In the genomic region with DNA sequence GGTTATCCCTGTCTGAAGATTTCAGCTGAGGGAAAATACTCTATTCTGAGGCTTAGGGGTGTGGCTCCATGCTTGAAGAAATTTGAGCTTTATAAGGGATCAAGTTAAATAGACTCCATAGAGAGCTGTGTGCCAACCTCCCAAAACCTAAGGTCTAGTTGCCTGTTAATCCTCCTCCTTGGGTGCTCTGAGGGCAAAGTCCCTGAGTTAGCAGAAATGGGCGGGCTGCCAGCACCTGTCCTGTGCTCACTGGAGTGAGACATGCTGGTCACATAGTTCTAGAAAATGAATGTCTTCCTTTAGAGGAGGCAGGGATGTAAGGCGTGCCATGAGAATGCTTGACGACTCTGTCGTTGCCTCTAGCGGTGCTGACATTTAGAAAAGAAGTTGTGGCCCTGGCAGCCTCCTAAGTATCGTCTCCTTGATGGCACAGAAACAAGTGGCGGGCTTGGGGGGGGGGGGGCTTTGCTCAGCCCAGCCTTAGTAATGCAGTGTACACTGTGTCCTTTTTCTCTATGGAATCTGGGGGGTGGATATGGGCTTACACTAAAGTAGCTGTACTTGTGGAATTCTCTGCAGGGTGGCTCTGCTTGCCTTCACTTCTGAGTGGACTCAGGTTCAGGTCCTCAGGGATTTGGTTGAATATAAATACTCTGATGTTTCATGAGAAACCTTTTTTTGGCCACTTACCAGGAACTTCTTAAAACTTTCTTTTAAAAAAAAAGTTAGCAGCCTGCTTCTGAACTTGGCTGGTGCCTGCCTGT, we compare ENCODE assay signal across 11 mouse cellular contexts. TPM values are rescaled to one million over a fixed set of nuclear protein-coding genes. Genes with fewer than 3 reads are reported as not detected.
DNase-seq lines count a peak whose midpoint lies in the region; ATAC-seq and TF ChIP-seq lines count a peak whose summit lies in the region.
"Had no signal": no experiment of that assay in that cellular context is flagged by ENCODE, and none has a peak within 500 bp of the region (broad histone marks: within the 10 kb centered on the region; RNA-seq: fewer than 3 reads in every experiment).

No protein-coding gene starts in this region.

- no peak overlapping the region for H3K4me2 ChIP-seq in kidney, postnatal 0 days (ENCODE audit: low read length)
- H3K4me2 ChIP-seq: midbrain, embryonic 11.5 days had no signal

- no peak for TF ChIP-seq CTCF in kidney, postnatal 0 days (IDR thresholded peaks at IDR 0.05; ENCODE audit: low read depth)

- 45% methylated on average over 7 of the region's 7 CpGs for WGBS in kidney, postnatal 0 days
- WGBS in forebrain, embryonic 10.5 days, result 90% methylated on average over 7 of the region's 7 CpGs

- peaks cover 35% of the 10 kb centered on the region for H3K36me3 ChIP-seq in kidney, postnatal 0 days (ENCODE audit: insufficient read depth, low read length)
- peaks cover 74% of the 10 kb centered on the region for H3K36me3 ChIP-seq in forebrain, embryonic 10.5 days (replicated peaks)

- no peaks in the 10 kb centered on the region for H3K9me3 ChIP-seq in kidney, postnatal 0 days (replicated peaks; ENCODE audit: low read length)
- no peaks in the 10 kb centered on the region for H3K9me3 ChIP-seq in forebrain, embryonic 10.5 days

- H3K27me3 ChIP-seq in kidney, postnatal 0 days (ENCODE audit: insufficient read depth, low read length), result no peaks in the 10 kb centered on the region
- H3K27me3 ChIP-seq in forebrain, embryonic 10.5 days (ENCODE audit: poor library complexity, severe bottlenecking), result peaks cover 3% of the 10 kb centered on the region; the same call in 1 of the 2 replicates

- no peak overlapping the region for H3K4me3 ChIP-seq in kidney, postnatal 0 days (replicated peaks; ENCODE audit: low read depth, low read length)
- H3K4me3 ChIP-seq in forebrain, embryonic 10.5 days, result no peak overlapping the region

- no peak overlapping the region for H3K9ac ChIP-seq in kidney, postnatal 0 days (ENCODE audit: low read depth, low read length)

- DNase-seq in gastrocnemius, postnatal 10 days, result peak; percentile 45
- no peak for DNase-seq in gastrocnemius, postnatal 25 days
- peak; percentile 56 for DNase-seq in urinary bladder, postnatal 14 days (ENCODE audit: low spot score)
- no peak for DNase-seq in urinary bladder, postnatal 36 days (ENCODE audit: low spot score in 2 of 2)
- peak; percentile 49 for DNase-seq in kidney, postnatal 0 days (ENCODE audit: low spot score)
- no peak for DNase-seq in right cerebral cortex, postnatal 4 days
- DNase-seq in forebrain, embryonic 10.5 days (ENCODE audit: extremely low spot score, low spot score), result no peak
- DNase-seq: cerebellum, adult 9-10 months had no signal

- peaks cover 19% of the 10 kb centered on the region for H3K4me1 ChIP-seq in kidney, postnatal 0 days (replicated peaks; ENCODE audit: insufficient read depth, low read length)
- H3K4me1 ChIP-seq in forebrain, embryonic 10.5 days, result peaks cover 36% of the 10 kb centered on the region

- peak overlapping the region; percentile 85 for H3K27ac ChIP-seq in kidney, postnatal 0 days
- no peak overlapping the region for H3K27ac ChIP-seq in forebrain, embryonic 10.5 days
- H3K27ac ChIP-seq: hindbrain, postnatal 0 days had no signal

- peak; percentile 63 for ATAC-seq in kidney, postnatal 0 days (replicated peaks; ENCODE audit: low FRiP score, low read depth)
- ATAC-seq in CD4-positive, CD25-positive, alpha-beta regulatory T cell, adult 4 months, result no peak
- ATAC-seq: hindbrain, postnatal 0 days had no signal

RNA-seq across cellular contexts. Expression of a gene that starts 20.7 kb away (rescaled TPM):
- total RNA-seq in gastrocnemius, postnatal 10 days (2021), result 10 to 100 TPM; 26.6 to 30.3 TPM
- 10 to 100 TPM in 1 of 2 experiments, 1 to 10 TPM in 1; 7.5 to 14.7 TPM for total RNA-seq in gastrocnemius, postnatal 25 days (2021)
- 35.2 and 37.5 TPM in 2 replicates for polyA plus RNA-seq in kidney, postnatal 0 days (2015; fragmentation: Nextera tagmentation; extraction: Ambion mirVana)
- not detected for polyA plus RNA-seq in CD4-positive, CD25-positive, alpha-beta regulatory T cell, adult 4 months (2017; shearing (Covaris generic))
- polyA plus RNA-seq in forebrain, embryonic 10.5 days (2016; fragmentation: Nextera tagmentation; extraction: Ambion mirVana), result 2.5 and 2.9 TPM in 2 replicates

RNA-seq across cellular contexts. Expression of a gene that starts 21.5 kb away (rescaled TPM):
- total RNA-seq in gastrocnemius, postnatal 10 days (2021), result under 1 TPM in 1 of 2 experiments, not detected in 1; 0.81 TPM
- under 1 TPM in 1 of 2 experiments, not detected in 1; 0.35 TPM for total RNA-seq in gastrocnemius, postnatal 25 days (2021)
- polyA plus RNA-seq in kidney, postnatal 0 days (2015; fragmentation: Nextera tagmentation; extraction: Ambion mirVana), result 1.3 and 1.4 TPM in 2 replicates
- not detected for polyA plus RNA-seq in CD4-positive, CD25-positive, alpha-beta regulatory T cell, adult 4 months (2017; shearing (Covaris generic))
- 0.62 and 1.1 TPM in 2 replicates for polyA plus RNA-seq in forebrain, embryonic 10.5 days (2016; fragmentation: Nextera tagmentation; extraction: Ambion mirVana)

RNA-seq across cellular contexts. Expression of a gene that starts 48.0 kb away (rescaled TPM):
- total RNA-seq in gastrocnemius, postnatal 10 days (2021), result 1 to 10 TPM; 5.2 to 8.4 TPM
- total RNA-seq in gastrocnemius, postnatal 25 days (2021), result 1 to 10 TPM; 6.3 to 7.5 TPM
- 8.8 and 9.0 TPM in 2 replicates for polyA plus RNA-seq in kidney, postnatal 0 days (2015; fragmentation: Nextera tagmentation; extraction: Ambion mirVana)
- 1 to 10 TPM; 3.3 to 4.3 TPM for polyA plus RNA-seq in CD4-positive, CD25-positive, alpha-beta regulatory T cell, adult 4 months (2017; shearing (Covaris generic))
- polyA plus RNA-seq in forebrain, embryonic 10.5 days (2016; fragmentation: Nextera tagmentation; extraction: Ambion mirVana), result 3.5 and 4.0 TPM in 2 replicates

Comparison
In these comparisons a context has a peak if more than half of its experiments do, and no peak if none do; other contexts are left out.
1. DNase-seq: peak in gastrocnemius, postnatal 10 days (single experiment), urinary bladder, postnatal 14 days (single experiment) and kidney, postnatal 0 days (single experiment); none in gastrocnemius, postnatal 25 days (single experiment), urinary bladder, postnatal 36 days (0 of 2), right cerebral cortex, postnatal 4 days (single experiment) and forebrain, embryonic 10.5 days (single experiment).